Mouse (Mus musculus) intestine, embryonic 15.5 days (tissue): ENCODE measurements around the gene Nt5c. TPM values are rescaled to one million over a fixed set of nuclear protein-coding genes. Genes with fewer than 3 reads are reported as not detected.
"Not testable (repeated sequence)": the region's sequence is repeated elsewhere in the genome, so short reads cannot be mapped to it uniquely, and the experiment has no call there.

ENCODE experiments used
- ATAC-seq: fragments of 200-750 bp; cut with Nextera tagmentation; 2 replicates; pipeline ENCODE4 v1.8.0; 2017; ENCODE audit warnings: moderate TSS enrichment, moderate library complexity
- H3K27ac ChIP-seq: fragments of 300-500 bp; sonication (generic); 2 replicates; pipeline ENCODE4 v1.5.1; 2015; ENCODE audit warnings: mild to moderate bottlenecking, inconsistent platforms
- H3K27me3 ChIP-seq: fragments of 300-500 bp; sonication (generic); replicated peaks from 2 replicates; pipeline ENCODE4 v1.6.1; 2015; ENCODE audit warnings: inconsistent platforms
- H3K36me3 ChIP-seq: fragments of 300-500 bp; sonication (generic); 2 replicates; pipeline ENCODE4 v1.6.1; 2015; ENCODE audit warnings: inconsistent platforms
- H3K4me1 ChIP-seq: fragments of 300-500 bp; sonication (generic); replicated peaks from 2 replicates; pipeline ENCODE4 v1.6.1; 2015; ENCODE audit warnings: inconsistent platforms
- H3K4me2 ChIP-seq: fragments of 300-500 bp; sonication (generic); replicated peaks from 2 replicates; pipeline ENCODE4 v1.6.1; 2015; ENCODE audit warnings: mild to moderate bottlenecking, inconsistent platforms
- H3K4me3 ChIP-seq: fragments of 300-500 bp; sonication (generic); replicated peaks from 2 replicates; pipeline ENCODE4 v1.5.1; 2015; ENCODE audit warnings: inconsistent platforms
- H3K9ac ChIP-seq: fragments of 300-500 bp; sonication (generic); 2 replicates; pipeline ENCODE4 v1.6.1; 2015; ENCODE audit warnings: inconsistent platforms
- H3K9me3 ChIP-seq: fragments of 300-500 bp; sonication (generic); 2 replicates; pipeline ENCODE4 v1.6.1; 2016; ENCODE audit warnings: inconsistent platforms
- WGBS: fragments of 180-500 bp; shearing (Covaris S2); methylation state at CpG from one replicate; pipeline ENCODE4 v1.1.7; 2015; 5-methylcytosine and 5-hydroxymethylcytosine counted together
- polyA plus RNA-seq: library from polyadenylated mRNA; unstranded; fragments of >200 nt; fragmentation: Nextera tagmentation; extraction: Ambion mirVana; gene quantifications from 2 replicates; pipeline ENCODE4 v1.2.1, GENCODE M21; 2015

Gene Nt5c
- polyA plus RNA-seq: 143 and 148 TPM in 2 replicates

- Histone ChIP-seq H3K27me3 (no peaks in the 10 kb centered on the region), H3K4me2 (peak within 1 kb of the TSS; percentile 88), H3K4me3 (peak within 1 kb of the TSS; percentile 72), H3K9me3 (no peaks in the 10 kb centered on the region), H3K27ac (peak within 1 kb of the TSS; percentile 87), H3K4me1 (peaks cover 14% of the 10 kb centered on the region), H3K9ac (peak within 1 kb of the TSS; percentile 76), H3K36me3 (no peaks in the 10 kb centered on the region)
- peak; percentile 94 for ATAC-seq
- WGBS: under 1% methylated on average over 43 of the region's 43 CpGs
These were observed at the start of gene Nt5c for GRCm38 (mm10) chr11:115491356-115492083. Nt5c (minus strand) TSS chr11:115491862.

GRCm38 (mm10) chr11:115538045-115538444, 46.4 kb upstream of the Nt5c start:
- H3K27me3 ChIP-seq: no peaks in the 10 kb centered on the region
- H3K4me2 ChIP-seq: no peak overlapping the region
- peaks cover under 1% of the 10 kb centered on the region for H3K36me3 ChIP-seq
- no peak overlapping the region for H3K9ac ChIP-seq
- H3K27ac ChIP-seq: no peak overlapping the region
- H3K9me3 ChIP-seq: no peaks in the 10 kb centered on the region
- H3K4me1 ChIP-seq: 0 out of 2 replicates have a peak, but pooled peaks cover 3% of the 10 kb centered on the region
- ATAC-seq: no peak
- no peak overlapping the region for H3K4me3 ChIP-seq
- 69% methylated on average over 2 of the region's 2 CpGs for WGBS

- H3K9ac ChIP-seq: no peak overlapping the region
- WGBS: 88% methylated on average over 10 of the region's 10 CpGs
- H3K4me1 ChIP-seq: 0 out of 2 replicates have a peak, but pooled peaks cover 6% of the 10 kb centered on the region
- peak overlapping the region; percentile 68; the same call in 1 of the 2 replicates for H3K4me2 ChIP-seq
- H3K9me3 ChIP-seq: no peaks in the 10 kb centered on the region
- H3K4me3 ChIP-seq: no peak overlapping the region
- no peak; the same call in 1 of the 2 replicates for ATAC-seq
- peak overlapping the region; percentile 100 for H3K27ac ChIP-seq
- H3K36me3 ChIP-seq: peaks cover 11% of the 10 kb centered on the region
- no peaks in the 10 kb centered on the region for H3K27me3 ChIP-seq
These were observed 45.4 kb upstream of the Nt5c start for GRCm38 (mm10) chr11:115536856-115537568.

GRCm38 (mm10) chr11:115536038-115536681, 44.5 kb upstream of the Nt5c start, which contains the start of gene Sumo2:
Sumo2 (minus strand) TSS chr11:115536276.
- H3K27me3 ChIP-seq: no peaks in the 10 kb centered on the region
- 0 out of 2 replicates have a peak, but pooled peaks cover 6% of the 10 kb centered on the region for H3K4me1 ChIP-seq
- H3K36me3 ChIP-seq: peaks cover 17% of the 10 kb centered on the region
- WGBS: 2% methylated on average over 69 of the region's 70 CpGs
- peak within 1 kb of the TSS; percentile 100 for H3K27ac ChIP-seq
- peak within 1 kb of the TSS; percentile 68 for H3K4me2 ChIP-seq
- peak within 1 kb of the TSS; percentile 94 for H3K4me3 ChIP-seq
- ATAC-seq: peak; percentile 96
- peak within 1 kb of the TSS; percentile 98 for H3K9ac ChIP-seq
- no peaks in the 10 kb centered on the region for H3K9me3 ChIP-seq

GRCm38 (mm10) chr11:115535401-115536037, 43.9 kb upstream of the Nt5c start:
- peak overlapping the region; percentile 68 for H3K4me2 ChIP-seq
- peak overlapping the region; percentile 98 for H3K9ac ChIP-seq
- peak; percentile 81 for ATAC-seq
- under 1% methylated on average over 49 of the region's 84 CpGs for WGBS
- H3K9me3 ChIP-seq: no peaks in the 10 kb centered on the region
- H3K27ac ChIP-seq: peak overlapping the region; percentile 100
- 0 out of 2 replicates have a peak, but pooled peaks cover 6% of the 10 kb centered on the region for H3K4me1 ChIP-seq
- peaks cover 17% of the 10 kb centered on the region for H3K36me3 ChIP-seq
- no peaks in the 10 kb centered on the region for H3K27me3 ChIP-seq
- H3K4me3 ChIP-seq: peak overlapping the region; percentile 94

GRCm38 (mm10) chr11:115534759-115535371, 43.2 kb upstream of the Nt5c start:
- H3K9ac ChIP-seq: peak overlapping the region; percentile 98
- 0 out of 2 replicates have a peak, but pooled peaks cover 6% of the 10 kb centered on the region for H3K4me1 ChIP-seq
- H3K27ac ChIP-seq: peak overlapping the region; percentile 100
- H3K27me3 ChIP-seq: no peaks in the 10 kb centered on the region
- no peaks in the 10 kb centered on the region for H3K9me3 ChIP-seq
- peak overlapping the region; percentile 68 for H3K4me2 ChIP-seq
- no peak for ATAC-seq
- WGBS: 2% methylated on average over 11 of the region's 11 CpGs
- peaks cover 17% of the 10 kb centered on the region for H3K36me3 ChIP-seq
- peak overlapping the region; percentile 94 for H3K4me3 ChIP-seq

- H3K27ac ChIP-seq, H3K4me1 ChIP-seq, H3K27me3 ChIP-seq, H3K4me2 ChIP-seq, ATAC-seq, H3K9ac ChIP-seq, H3K9me3 ChIP-seq, H3K4me3 ChIP-seq: not testable (repeated sequence)
- peaks cover 30% of the 10 kb centered on the region for H3K36me3 ChIP-seq
- 73% methylated on average over 3 of the region's 3 CpGs for WGBS
These were observed 34.8 kb upstream of the Nt5c start for GRCm38 (mm10) chr11:115526446-115526845.

GRCm38 (mm10) chr11:115522703-115523102, 31.0 kb upstream of the Nt5c start:
- Histone ChIP-seq H3K4me3 (no peak overlapping the region), H3K27me3 (no peaks in the 10 kb centered on the region), H3K4me2 (no peak overlapping the region), H3K9ac (no peak overlapping the region), H3K27ac (no peak overlapping the region), H3K36me3 (peaks cover 25% of the 10 kb centered on the region), H3K4me1 (no peaks in the 10 kb centered on the region), H3K9me3 (no peaks in the 10 kb centered on the region)
- no peak for ATAC-seq
- 73% methylated on average over 2 of the region's 2 CpGs for WGBS

- H3K27ac ChIP-seq: no peak overlapping the region
- H3K4me1 ChIP-seq: no peaks in the 10 kb centered on the region
- no peak overlapping the region for H3K4me2 ChIP-seq
- H3K4me3 ChIP-seq: no peak overlapping the region
- 86% methylated on average over 2 of the region's 2 CpGs for WGBS
- ATAC-seq: no peak
- H3K9ac ChIP-seq: no peak overlapping the region
- no peaks in the 10 kb centered on the region for H3K9me3 ChIP-seq
- H3K36me3 ChIP-seq: peaks cover 25% of the 10 kb centered on the region
- H3K27me3 ChIP-seq: no peaks in the 10 kb centered on the region
These were observed 30.6 kb upstream of the Nt5c start for GRCm38 (mm10) chr11:115522238-115522637.

GRCm38 (mm10) chr11:115521080-115521479, 29.4 kb upstream of the Nt5c start:
- 78% methylated on average over 4 of the region's 4 CpGs for WGBS

GRCm38 (mm10) chr11:115520218-115520617, 28.6 kb upstream of the Nt5c start:
- H3K4me2 ChIP-seq: no peak overlapping the region
- no peak overlapping the region for H3K27ac ChIP-seq
- no peaks in the 10 kb centered on the region for H3K27me3 ChIP-seq
- H3K9me3 ChIP-seq: no peaks in the 10 kb centered on the region
- H3K4me3 ChIP-seq: no peak overlapping the region
- 78% methylated on average over 2 of the region's 2 CpGs for WGBS
- no peaks in the 10 kb centered on the region for H3K4me1 ChIP-seq
- H3K9ac ChIP-seq: no peak overlapping the region
- ATAC-seq: no peak
- peaks cover 10% of the 10 kb centered on the region for H3K36me3 ChIP-seq

More at GRCm38 (mm10) chr11:115521080-115521479, 29.4 kb upstream of the Nt5c start:
- no peaks in the 10 kb centered on the region for H3K27me3 ChIP-seq
- no peaks in the 10 kb centered on the region for H3K4me1 ChIP-seq
- ATAC-seq: no peak
- H3K9me3 ChIP-seq: no peaks in the 10 kb centered on the region
- H3K27ac ChIP-seq: no peak overlapping the region
- no peak overlapping the region for H3K4me3 ChIP-seq
- peaks cover 18% of the 10 kb centered on the region for H3K36me3 ChIP-seq
- H3K4me2 ChIP-seq: no peak overlapping the region
- no peak overlapping the region for H3K9ac ChIP-seq
